Mouse (Mus musculus): ENCODE measurements around the gene Snrpe. TPM values are rescaled to one million over a fixed set of nuclear protein-coding genes. Genes with fewer than 3 reads are reported as not detected.

Snrpe gene
- polyA plus RNA-seq, 1 experiment from 2014 or later: 823 TPM

DNA sequence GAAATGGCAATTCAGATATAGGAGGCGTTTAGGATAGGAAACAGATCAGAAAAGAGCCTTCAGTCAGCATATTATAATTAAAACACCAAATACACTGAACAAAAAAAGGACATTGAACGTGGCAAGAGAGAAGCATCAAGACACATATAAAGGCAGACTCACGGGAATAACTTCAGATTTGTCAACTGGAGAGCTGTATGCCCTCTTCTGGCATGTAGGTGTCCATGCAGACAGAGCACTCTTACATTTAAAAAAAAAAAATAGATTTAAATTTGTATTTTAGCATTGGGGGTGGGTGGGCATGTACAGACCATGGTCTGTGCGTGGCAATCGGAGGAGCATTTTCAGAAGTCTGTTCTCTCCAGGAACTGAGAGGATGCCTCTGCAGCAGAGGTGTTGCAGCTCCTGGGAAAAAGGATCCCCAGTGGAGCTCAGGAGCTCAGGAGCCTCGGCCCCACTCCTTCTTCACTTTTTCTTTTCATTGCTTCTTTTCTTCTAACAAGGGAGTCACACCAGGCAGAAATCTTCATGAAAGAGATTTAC is 24.0 kb downstream of the Snrpe start:
- Histone ChIP-seq H3K36me3 (ENCODE audit: control insufficient read depth, insufficient read depth, low read length) (no peaks in the 10 kb centered on the region), H3K9ac (ENCODE audit: low read length) (no peak overlapping the region)

GRCm38 (mm10) chr1:133571293-133571692 is 38.8 kb downstream of the Snrpe start:
- ATAC-seq (replicated peaks; ENCODE audit: low FRiP score) (no peak), DNase-seq (ENCODE audit: low spot score) (no peak)
- Histone ChIP-seq H3K36me3 (ENCODE audit: control insufficient read depth, insufficient read depth, low read length) (no peaks in the 10 kb centered on the region), H3K27ac (ENCODE audit: low read depth, low read length) (no peak overlapping the region), H3K9me3 (ENCODE audit: control insufficient read depth, low read length) (no peaks in the 10 kb centered on the region; the same call in 1 of the 2 replicates), H3K4me2 (ENCODE audit: low read depth, low read length, severe bottlenecking) (no peak overlapping the region), H3K4me3 (ENCODE audit: low read depth, low read length) (no peak overlapping the region), H3K27me3 (ENCODE audit: control insufficient read depth, insufficient read depth, low read length) (no peaks in the 10 kb centered on the region), H3K4me1 (replicated peaks; ENCODE audit: control insufficient read depth, insufficient read depth, low read length) (no peaks in the 10 kb centered on the region), H3K9ac (ENCODE audit: low read length) (no peak overlapping the region)
- 86% methylated on average over 11 of the region's 11 CpGs for WGBS

More for the DNA sequence above, 24.0 kb downstream of the Snrpe start:
- DNase-seq (ENCODE audit: low spot score): no peak
- H3K27me3 ChIP-seq (ENCODE audit: control insufficient read depth, insufficient read depth, low read length): no peaks in the 10 kb centered on the region
- no peak overlapping the region for H3K4me2 ChIP-seq (ENCODE audit: low read depth, low read length, severe bottlenecking)
- WGBS: 76% methylated on average over 6 of the region's 6 CpGs
- no peaks in the 10 kb centered on the region for H3K9me3 ChIP-seq (ENCODE audit: control insufficient read depth, low read length)
- H3K27ac ChIP-seq (ENCODE audit: low read depth, low read length): no peak overlapping the region
- no peak for ATAC-seq (replicated peaks; ENCODE audit: low FRiP score)
- H3K4me1 ChIP-seq (replicated peaks; ENCODE audit: control insufficient read depth, insufficient read depth, low read length): no peaks in the 10 kb centered on the region
- H3K4me3 ChIP-seq (ENCODE audit: low read depth, low read length): no peak overlapping the region

Other genes starting within 250 kb of the Snrpe start
- gene Etnk2, start 246.7 kb downstream of the Snrpe start, polyA plus RNA-seq (2014; fragmentation: Nextera tagmentation; extraction: Ambion mirVana): 1.8 and 2.7 TPM in 2 replicates
- 12.3 TPM in 2 replicates for gene Sox13, start 185.9 kb downstream of the Snrpe start, polyA plus RNA-seq (2014; fragmentation: Nextera tagmentation; extraction: Ambion mirVana)
- not detected in 2 replicates for gene Zbed6, start 50.6 kb upstream of the Snrpe start, polyA plus RNA-seq (2014; fragmentation: Nextera tagmentation; extraction: Ambion mirVana)
- 6.2 and 7.2 TPM in 2 replicates for gene Gm38394, start 51.0 kb upstream of the Snrpe start, polyA plus RNA-seq (2014; fragmentation: Nextera tagmentation; extraction: Ambion mirVana)
- gene Lax1, start 79.8 kb upstream of the Snrpe start, polyA plus RNA-seq (2014; fragmentation: Nextera tagmentation; extraction: Ambion mirVana): 0.36 and 0.57 TPM in 2 replicates
- gene Atp2b4, start 190.8 kb upstream of the Snrpe start, polyA plus RNA-seq (2014; fragmentation: Nextera tagmentation; extraction: Ambion mirVana): 7.4 and 8.2 TPM in 2 replicates

All from forebrain, embryonic 11.5 days (tissue).